Mouse (Mus musculus) hindbrain, embryonic 10.5 days (tissue): Measurements from ENCODE around the gene Ppp1r36. TPM values are rescaled to one million over a fixed set of nuclear protein-coding genes. Genes with fewer than 3 reads are reported as not detected.

ENCODE experiments used
- DNase-seq: peaks from one replicate; pipeline ENCODE4 v3.0.0-alpha.2; 2017; ENCODE audit warnings: low spot score
- H3K27ac ChIP-seq: fragments of 300-500 bp; sonication (generic); 2 replicates; pipeline ENCODE4 v1.5.1; 2016; ENCODE audit warnings: mild to moderate bottlenecking, moderate library complexity
- H3K27me3 ChIP-seq: fragments of 300-500 bp; sonication (generic); 2 replicates; pipeline ENCODE4 v1.6.1; 2016; ENCODE audit warnings: mild to moderate bottlenecking; ENCODE audit not compliant: poor library complexity, insufficient read depth, severe bottlenecking
- H3K36me3 ChIP-seq: fragments of 300-500 bp; sonication (generic); 2 replicates; pipeline ENCODE4 v1.6.1; 2016; ENCODE audit warnings: mild to moderate bottlenecking, moderate library complexity
- H3K4me1 ChIP-seq: fragments of 300-500 bp; sonication (generic); replicated peaks from 2 replicates; pipeline ENCODE4 v1.6.1; 2016; ENCODE audit warnings: mild to moderate bottlenecking
- H3K4me3 ChIP-seq: fragments of 300-500 bp; sonication (generic); 2 replicates; pipeline ENCODE4 v1.5.1; 2016; ENCODE audit warnings: mild to moderate bottlenecking, moderate library complexity
- H3K9me3 ChIP-seq: fragments of 300-500 bp; sonication (generic); 2 replicates; pipeline ENCODE4 v1.6.1; 2016; ENCODE audit warnings: mild to moderate bottlenecking, moderate library complexity
- WGBS: fragments of 180-500 bp; shearing (Covaris S2); methylation state at CpG from one replicate; pipeline ENCODE4 v1.1.7; 2016; 5-methylcytosine and 5-hydroxymethylcytosine counted together
- polyA plus RNA-seq: library from polyadenylated mRNA; unstranded; fragments of >200 nt; fragmentation: Nextera tagmentation; extraction: Ambion mirVana; gene quantifications from 2 replicates; pipeline ENCODE4 v1.2.1, GENCODE M21; 2016

Ppp1r36 gene
- polyA plus RNA-seq, 1 experiment from 2014 or later, result 1.5 TPM

- peak; percentile 16 for DNase-seq
- WGBS, result 45% methylated on average over 7 of the region's 7 CpGs
These were observed 40.7 kb upstream of the Ppp1r36 start for GRCm38 (mm10) chr12:76376649-76377048.

DNA sequence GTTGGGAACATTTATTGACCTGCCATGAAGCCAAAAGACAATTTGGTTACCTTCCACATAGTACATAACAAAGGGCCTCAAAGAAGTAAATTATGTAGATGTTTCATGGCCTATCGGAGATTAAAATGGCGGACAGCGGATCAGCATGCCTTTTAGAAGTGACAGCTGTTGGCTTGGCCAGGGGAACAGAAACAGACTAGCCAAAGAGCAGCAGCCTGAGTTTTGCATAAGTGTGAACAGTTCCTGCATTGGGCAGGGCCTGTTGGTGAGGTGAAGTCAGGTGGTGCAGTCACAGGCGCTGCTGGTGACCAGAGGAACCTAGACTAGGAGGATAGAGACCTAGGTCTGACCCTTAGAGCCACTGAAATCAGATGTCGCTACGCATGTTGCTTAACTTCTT lies 40.3 kb upstream of the Ppp1r36 start:
- peaks cover 14% of the 10 kb centered on the region; the same call in 1 of the 2 replicates for H3K36me3 ChIP-seq
- H3K27ac ChIP-seq, result no peak overlapping the region
- H3K27me3 ChIP-seq, result no peaks in the 10 kb centered on the region
- no peak for DNase-seq
- H3K9me3 ChIP-seq, result no peaks in the 10 kb centered on the region
- H3K4me3 ChIP-seq, result no peak overlapping the region
- WGBS, result 94% methylated on average over 6 of the region's 6 CpGs
- H3K4me1 ChIP-seq, result peaks cover 31% of the 10 kb centered on the region

More at GRCm38 (mm10) chr12:76376649-76377048, 40.7 kb upstream of the Ppp1r36 start:
- Histone ChIP-seq H3K9me3 (no peaks in the 10 kb centered on the region), H3K4me3 (no peak overlapping the region), H3K27ac (no peak overlapping the region), H3K4me1 (peaks cover 35% of the 10 kb centered on the region), H3K27me3 (no peaks in the 10 kb centered on the region), H3K36me3 (peaks cover 13% of the 10 kb centered on the region; the same call in 1 of the 2 replicates)

DNA sequence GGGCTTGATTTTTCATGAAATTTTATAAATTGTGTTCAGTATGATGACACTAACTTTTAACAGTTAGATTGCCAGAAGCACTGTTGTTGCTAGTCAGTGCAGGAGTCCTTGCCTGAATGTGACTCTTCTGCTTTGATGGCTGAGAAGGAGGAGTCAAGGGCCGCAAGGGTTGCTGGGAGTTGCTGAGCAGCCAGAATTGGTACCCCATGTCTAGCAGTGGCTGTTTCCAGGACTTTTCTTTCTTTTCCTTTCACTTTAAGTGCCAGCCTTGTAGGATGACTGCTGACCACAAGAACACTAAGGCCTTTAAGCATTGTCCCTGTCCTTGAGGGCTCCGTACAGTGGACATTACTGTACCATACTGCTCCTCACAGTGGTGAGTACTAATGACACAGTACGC lies 39.6 kb upstream of the Ppp1r36 start:
- peaks cover 15% of the 10 kb centered on the region; the same call in 1 of the 2 replicates for H3K36me3 ChIP-seq
- no peaks in the 10 kb centered on the region for H3K27me3 ChIP-seq
- H3K27ac ChIP-seq, result no peak overlapping the region
- H3K4me3 ChIP-seq, result no peak overlapping the region
- DNase-seq, result no peak
- WGBS, result 94% methylated on average over 3 of the region's 3 CpGs
- H3K4me1 ChIP-seq, result peaks cover 24% of the 10 kb centered on the region
- no peaks in the 10 kb centered on the region for H3K9me3 ChIP-seq

- Histone ChIP-seq H3K4me1 (peaks cover 21% of the 10 kb centered on the region; the same call in 1 of the 2 replicates), H3K27ac (no peak overlapping the region), H3K36me3 (peaks cover 23% of the 10 kb centered on the region; the same call in 1 of the 2 replicates), H3K4me3 (no peak overlapping the region), H3K9me3 (no peaks in the 10 kb centered on the region), H3K27me3 (no peaks in the 10 kb centered on the region)
- DNase-seq, result no peak
- WGBS, result 91% methylated on average over 5 of the region's 5 CpGs
These were observed 38.8 kb upstream of the Ppp1r36 start for GRCm38 (mm10) chr12:76378556-76378955.

GRCm38 (mm10) chr12:76380151-76380550 lies 37.2 kb upstream of the Ppp1r36 start:
- no peak overlapping the region for H3K27ac ChIP-seq
- 0 out of 2 replicates have a peak, but pooled peaks cover 7% of the 10 kb centered on the region for H3K4me1 ChIP-seq
- H3K4me3 ChIP-seq, result no peak overlapping the region
- peaks cover 37% of the 10 kb centered on the region for H3K36me3 ChIP-seq
- DNase-seq, result no peak
- WGBS, result 87% methylated on average over 7 of the region's 7 CpGs
- no peaks in the 10 kb centered on the region for H3K27me3 ChIP-seq
- H3K9me3 ChIP-seq, result no peaks in the 10 kb centered on the region

GRCm38 (mm10) chr12:76385342-76385741 lies 32.0 kb upstream of the Ppp1r36 start:
- Histone ChIP-seq H3K9me3 (no peaks in the 10 kb centered on the region), H3K4me3 (no peak overlapping the region), H3K27me3 (no peaks in the 10 kb centered on the region), H3K27ac (no peak overlapping the region), H3K4me1 (no peaks in the 10 kb centered on the region), H3K36me3 (peaks cover 75% of the 10 kb centered on the region)
- WGBS, result 96% methylated on average over 8 of the region's 8 CpGs
- no peak for DNase-seq

- Histone ChIP-seq H3K27me3 (no peaks in the 10 kb centered on the region), H3K27ac (no peak overlapping the region), H3K4me1 (no peaks in the 10 kb centered on the region), H3K4me3 (no peak overlapping the region), H3K36me3 (peaks cover 58% of the 10 kb centered on the region), H3K9me3 (no peaks in the 10 kb centered on the region)
- WGBS, result 89% methylated on average over 11 of the region's 11 CpGs
- no peak for DNase-seq
These were observed 28.5 kb upstream of the Ppp1r36 start for GRCm38 (mm10) chr12:76388794-76389193.

GRCm38 (mm10) chr12:76391595-76392271 lies 25.6 kb upstream of the Ppp1r36 start:
- H3K36me3 ChIP-seq, result peaks cover 30% of the 10 kb centered on the region
- H3K4me3 ChIP-seq, result no peak overlapping the region
- H3K27ac ChIP-seq, result no peak overlapping the region
- WGBS, result 74% methylated on average over 3 of the region's 3 CpGs
- no peaks in the 10 kb centered on the region for H3K9me3 ChIP-seq
- DNase-seq, result no peak
- no peaks in the 10 kb centered on the region for H3K27me3 ChIP-seq
- H3K4me1 ChIP-seq, result no peaks in the 10 kb centered on the region

DNA sequence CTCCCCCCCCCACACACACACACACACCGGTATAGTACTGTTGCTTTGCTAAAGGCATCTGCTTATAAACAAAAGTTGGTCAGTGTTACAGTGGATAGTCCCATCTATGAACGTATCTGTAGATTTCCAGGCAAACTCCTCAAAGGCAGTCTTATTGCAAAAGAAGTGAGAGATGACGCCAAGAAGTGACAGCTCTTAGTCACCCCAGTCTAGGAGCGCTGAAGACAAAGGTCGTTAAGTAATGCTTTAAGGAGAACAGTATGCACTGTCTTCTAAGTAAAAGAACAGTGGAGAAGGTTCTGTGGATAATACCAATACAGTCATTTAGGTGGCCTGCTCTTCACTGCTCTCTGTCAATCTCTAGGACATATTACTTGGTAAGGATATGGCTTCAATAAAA lies 24.4 kb upstream of the Ppp1r36 start:
- Histone ChIP-seq H3K9me3 (no peaks in the 10 kb centered on the region), H3K4me3 (no peak overlapping the region), H3K27me3 (no peaks in the 10 kb centered on the region), H3K36me3 (peaks cover 24% of the 10 kb centered on the region), H3K4me1 (no peaks in the 10 kb centered on the region), H3K27ac (no peak overlapping the region)
- DNase-seq, result no peak
- 88% methylated on average over 5 of the region's 5 CpGs for WGBS

DNA sequence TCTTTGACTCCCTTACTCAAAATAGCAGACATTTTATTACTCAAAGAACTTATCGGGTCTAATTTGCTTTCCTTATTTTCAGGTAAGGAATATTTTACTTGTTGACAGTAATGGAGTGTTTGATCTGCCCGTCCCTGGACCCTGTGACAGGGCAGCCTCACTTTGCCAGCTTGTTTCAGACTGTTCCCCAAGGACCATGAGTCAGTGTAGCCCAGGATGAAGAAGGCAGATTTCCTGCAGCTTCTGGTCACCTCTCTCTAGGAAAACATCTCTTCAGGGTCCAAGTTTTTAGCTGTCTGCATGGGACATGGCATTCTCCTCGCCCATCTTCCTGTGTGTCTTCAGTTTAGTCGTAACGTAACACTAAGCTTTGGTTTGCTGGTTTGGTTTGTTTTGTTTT lies 20.1 kb upstream of the Ppp1r36 start:
- Histone ChIP-seq H3K27me3 (peaks cover 10% of the 10 kb centered on the region), H3K27ac (no peak overlapping the region), H3K9me3 (no peaks in the 10 kb centered on the region), H3K36me3 (no peaks in the 10 kb centered on the region), H3K4me3 (no peak overlapping the region), H3K4me1 (no peaks in the 10 kb centered on the region)
- WGBS, result 82% methylated on average over 5 of the region's 5 CpGs
- no peak for DNase-seq

GRCm38 (mm10) chr12:76401674-76402073 lies 15.7 kb upstream of the Ppp1r36 start:
- no peak for DNase-seq
- peaks cover 31% of the 10 kb centered on the region for H3K4me1 ChIP-seq
- H3K9me3 ChIP-seq, result no peaks in the 10 kb centered on the region
- H3K27me3 ChIP-seq, result peaks cover 44% of the 10 kb centered on the region
- H3K27ac ChIP-seq, result no peak overlapping the region
- 55% methylated on average over 3 of the region's 3 CpGs for WGBS
- no peaks in the 10 kb centered on the region for H3K36me3 ChIP-seq
- no peak overlapping the region for H3K4me3 ChIP-seq

DNA sequence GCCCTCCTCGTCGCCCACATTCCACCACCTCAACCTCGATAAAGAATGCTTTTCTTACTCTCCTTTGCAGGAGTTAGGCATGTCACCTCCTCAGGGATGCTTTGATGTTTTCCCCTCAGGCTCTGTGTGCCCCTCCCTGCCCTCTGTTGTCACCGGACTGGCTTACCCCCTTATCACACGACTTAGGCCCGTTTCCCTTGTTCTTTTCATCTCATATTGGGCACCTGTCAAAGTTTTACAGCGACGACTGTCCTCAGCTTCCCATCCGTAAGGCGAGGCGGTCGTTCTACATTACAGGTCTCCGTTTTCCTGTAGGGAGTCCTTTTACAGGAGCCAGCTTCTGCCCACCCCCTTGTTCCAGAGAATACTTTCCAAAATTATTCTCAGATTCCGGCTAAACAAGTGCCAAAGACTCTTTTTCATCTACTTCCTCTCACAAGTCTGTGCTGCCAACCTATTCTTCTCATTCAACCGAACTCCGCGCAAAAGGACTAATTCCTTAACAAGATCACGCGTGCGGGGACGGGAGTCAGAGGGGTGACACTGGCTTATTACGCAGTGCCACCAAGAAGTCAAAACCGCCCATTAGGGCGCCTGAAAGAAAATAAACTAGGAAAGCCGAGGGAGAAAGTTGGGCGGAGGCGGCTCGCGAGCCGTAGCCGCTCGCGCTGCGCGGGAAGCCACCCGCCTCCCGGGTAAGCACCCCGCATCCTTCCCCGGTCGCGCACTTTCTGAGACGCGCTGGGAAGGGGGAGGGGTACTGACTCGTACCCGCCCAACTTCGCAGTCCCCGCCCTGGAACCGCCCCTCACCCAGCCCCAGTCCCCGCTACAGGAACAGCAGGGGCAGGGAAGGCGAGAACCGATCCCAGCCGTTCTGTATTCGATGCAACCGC lies 14.1 kb upstream of the Ppp1r36 start:
- Histone ChIP-seq H3K27ac (peak overlapping the region; percentile 91), H3K27me3 (peaks cover 60% of the 10 kb centered on the region), H3K36me3 (no peaks in the 10 kb centered on the region), H3K4me1 (peaks cover 31% of the 10 kb centered on the region), H3K4me3 (peak overlapping the region; percentile 65), H3K9me3 (no peaks in the 10 kb centered on the region)
- WGBS, result under 1% methylated on average over 54 of the region's 54 CpGs
- DNase-seq, result no peak
